Mouse (Mus musculus): Measurements from ENCODE around the gene Gpc6.

Gene Gpc6

DNA sequence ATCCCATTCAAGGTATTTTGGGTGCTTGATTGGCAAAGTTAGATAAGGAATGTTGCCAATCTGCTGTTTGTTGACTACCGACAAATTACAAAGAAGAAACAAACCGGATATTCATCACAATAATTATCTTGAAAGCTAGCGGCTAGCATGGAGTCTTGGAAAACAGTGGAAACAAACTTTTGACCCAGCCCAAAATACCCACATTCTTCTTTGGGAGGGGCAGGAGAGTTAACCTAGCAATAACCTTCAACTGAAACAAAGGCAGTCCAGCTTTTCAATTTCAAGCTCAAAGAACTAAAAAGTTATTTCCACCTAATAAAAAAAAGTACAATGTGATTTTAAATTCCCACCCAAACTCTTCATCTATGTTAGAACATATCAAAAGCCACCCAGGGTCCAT is 927.2 kb downstream of the Gpc6 start:
- DNase-seq (ENCODE audit: extremely low spot score), result no peak

DNA sequence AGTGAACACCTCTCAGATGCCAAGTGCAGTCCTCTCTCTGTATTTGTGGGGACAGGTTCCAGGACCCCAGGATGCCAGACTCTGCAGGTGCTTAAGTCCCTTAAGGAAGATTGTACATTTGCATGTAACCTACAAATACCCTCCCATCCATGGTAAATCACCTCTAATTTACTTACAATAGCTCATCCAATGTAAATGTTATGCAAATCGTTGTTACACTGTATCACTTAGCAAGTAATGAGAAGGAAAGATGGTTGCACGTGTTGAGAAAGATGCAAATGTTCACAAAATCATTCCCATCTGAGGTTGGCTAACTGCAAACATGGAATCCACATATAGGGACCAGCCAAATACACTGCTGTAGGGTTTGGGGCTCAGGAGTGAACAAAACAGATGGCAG is 927.7 kb downstream of the Gpc6 start:
- no peak for DNase-seq (ENCODE audit: extremely low spot score)

DNA sequence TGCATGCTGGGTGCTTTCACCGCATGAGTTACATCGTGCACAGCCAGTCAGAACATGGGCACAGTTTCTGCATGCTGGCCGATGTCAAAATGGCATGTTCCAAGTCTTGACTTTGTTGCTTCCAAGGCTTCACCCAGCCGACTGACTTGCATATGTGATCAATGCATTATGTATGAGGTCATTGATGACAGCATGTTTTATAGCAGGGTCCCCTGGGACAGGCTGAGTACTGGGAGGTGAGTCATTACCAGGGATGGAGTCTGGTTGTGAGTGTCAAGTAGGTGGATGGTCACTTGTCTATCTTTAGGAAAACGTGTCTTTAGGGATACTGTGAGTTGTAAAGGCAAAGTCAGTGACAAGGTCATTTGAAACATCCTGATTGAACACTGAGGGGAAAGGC is 929.4 kb downstream of the Gpc6 start:
- DNase-seq (ENCODE audit: extremely low spot score), result no peak

DNA sequence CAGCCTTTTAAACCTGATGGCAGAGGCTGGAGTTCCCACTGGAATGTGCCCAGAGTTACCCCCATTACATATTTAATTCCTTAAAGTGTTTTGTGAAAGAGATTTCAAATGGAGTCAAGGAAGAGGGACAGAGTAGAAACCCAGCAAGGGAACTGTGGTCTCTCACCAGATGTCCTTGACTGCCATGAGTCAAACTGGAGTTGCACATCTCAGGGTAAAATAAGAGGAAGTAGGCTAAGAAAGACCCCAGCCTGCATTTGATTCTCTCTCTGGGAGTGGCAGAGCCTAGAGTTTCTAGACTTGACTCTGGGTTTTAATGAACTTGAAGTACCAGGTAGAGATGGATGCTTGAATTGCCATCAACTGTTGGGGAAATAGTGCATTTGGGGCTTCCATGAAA is 946.2 kb downstream of the Gpc6 start:
- DNase-seq (ENCODE audit: extremely low spot score), result no peak

DNA sequence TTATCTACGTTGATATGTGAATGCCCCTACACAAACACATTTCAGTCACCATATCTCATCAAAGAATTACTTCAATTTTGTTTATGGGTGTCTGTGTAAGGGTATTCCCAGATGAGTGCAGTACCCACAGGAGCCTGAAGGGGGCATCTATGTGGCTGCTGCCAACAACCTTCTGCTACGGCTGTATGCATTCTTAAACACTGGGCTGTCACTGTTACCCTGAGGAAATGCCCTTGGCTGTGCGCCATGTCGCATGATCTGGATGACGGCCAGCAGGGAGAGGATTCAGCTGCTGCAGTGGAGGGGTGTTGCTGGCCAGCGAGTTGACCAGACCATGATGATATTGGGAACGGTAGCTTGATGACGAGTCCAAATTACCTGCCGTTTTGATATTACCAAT is 954.2 kb downstream of the Gpc6 start:
- no peak for DNase-seq (ENCODE audit: extremely low spot score)

DNA sequence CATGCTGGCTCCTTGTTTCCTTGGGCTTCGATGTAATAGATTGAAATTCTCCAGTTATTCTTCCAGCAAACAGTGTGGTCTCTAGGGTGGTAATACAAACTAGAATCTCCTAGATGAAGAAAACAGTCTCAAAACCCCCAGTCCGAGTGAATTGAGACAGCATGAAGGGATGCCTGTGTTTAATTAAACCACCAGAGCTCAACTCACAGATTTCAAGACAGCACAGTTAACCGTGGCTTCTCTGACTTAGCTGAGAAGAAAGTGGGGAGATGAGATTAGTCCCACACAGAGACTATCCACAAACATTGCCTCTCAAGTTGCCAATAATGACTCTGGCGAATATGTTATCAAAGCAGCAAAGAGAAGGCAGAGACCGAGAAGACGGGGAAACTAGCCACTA is 956.0 kb downstream of the Gpc6 start:
- no peak for DNase-seq (ENCODE audit: extremely low spot score)

DNA sequence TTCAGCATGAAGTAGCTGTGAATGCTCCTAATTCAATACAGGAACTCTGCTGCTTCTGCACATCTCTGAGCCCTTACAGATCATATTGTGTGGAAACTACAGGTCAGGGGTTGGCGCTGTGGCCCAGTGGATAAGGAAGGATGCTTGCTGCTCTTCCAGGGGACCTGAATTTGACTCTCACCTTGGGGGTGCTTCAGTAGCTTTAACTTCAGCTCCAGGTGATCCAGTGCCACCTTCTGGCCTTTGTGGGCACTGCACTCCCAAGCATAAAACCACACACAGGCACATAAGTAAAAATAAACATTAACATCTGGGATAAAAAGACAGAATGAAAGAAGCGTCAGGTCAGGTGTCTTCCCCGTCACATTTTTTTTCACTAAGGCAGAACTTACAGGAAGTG is 957.1 kb downstream of the Gpc6 start:
- peak; percentile 58 for DNase-seq (ENCODE audit: extremely low spot score)

DNA sequence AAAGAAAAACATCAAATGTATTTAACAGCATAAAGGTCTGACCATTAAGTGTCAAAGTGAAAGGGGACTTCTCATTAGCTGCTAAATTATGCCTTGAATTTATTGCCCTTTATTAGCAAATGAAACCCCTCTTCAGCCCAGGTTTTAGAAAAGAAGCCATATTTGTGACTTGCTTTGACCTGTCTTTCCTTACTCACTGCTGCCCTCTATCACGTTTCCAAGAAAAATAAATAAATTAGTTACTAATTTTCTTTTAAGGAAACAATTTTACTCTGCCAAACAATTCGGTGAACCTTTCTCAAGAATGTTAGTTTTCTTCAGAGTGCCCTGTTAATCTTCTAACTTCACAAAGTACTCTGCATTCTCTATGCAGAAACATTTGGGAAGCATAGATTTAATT is 964.5 kb downstream of the Gpc6 start:
- DNase-seq (ENCODE audit: extremely low spot score), result no peak

DNA sequence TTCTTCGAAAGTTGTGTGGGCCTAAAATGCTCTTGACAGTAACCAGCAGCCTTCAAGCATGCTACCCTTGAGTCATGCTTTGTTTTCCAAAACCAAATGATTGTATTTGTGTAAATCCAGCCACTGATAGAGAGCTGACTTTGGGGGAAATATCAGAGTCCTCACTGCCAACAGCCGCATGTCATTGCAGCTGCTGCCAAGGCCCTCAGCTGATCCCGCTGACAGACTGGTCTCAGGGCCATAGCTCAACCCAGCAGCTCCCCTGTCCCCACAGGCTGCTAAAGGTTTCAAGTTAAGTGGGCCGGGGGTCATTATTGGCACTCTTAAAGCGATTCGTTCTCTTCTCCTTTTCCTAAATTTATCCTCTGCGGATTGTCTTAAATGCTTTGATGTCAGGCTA is 966.3 kb downstream of the Gpc6 start:
- no peak for DNase-seq (ENCODE audit: extremely low spot score)

DNA sequence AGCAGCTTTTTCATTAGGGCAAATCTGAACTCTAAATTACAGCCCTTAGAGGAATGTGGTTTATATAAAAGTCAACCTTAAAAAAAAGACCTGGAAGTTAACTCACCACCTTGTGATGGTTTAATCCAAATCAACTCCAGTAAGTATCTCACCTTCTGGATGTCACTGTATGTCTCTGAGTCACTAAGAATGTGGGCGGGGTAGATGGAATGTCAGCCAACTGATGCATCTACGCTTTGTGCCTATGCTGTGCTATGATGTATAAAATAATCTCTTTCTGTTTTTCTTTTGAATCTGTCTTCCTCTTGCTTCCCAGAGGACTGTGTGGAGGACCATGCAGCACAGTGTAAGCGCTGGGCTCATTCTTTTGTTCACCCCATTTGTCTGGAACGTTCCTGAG is 966.9 kb downstream of the Gpc6 start:
- no peak for DNase-seq (ENCODE audit: extremely low spot score)

DNA sequence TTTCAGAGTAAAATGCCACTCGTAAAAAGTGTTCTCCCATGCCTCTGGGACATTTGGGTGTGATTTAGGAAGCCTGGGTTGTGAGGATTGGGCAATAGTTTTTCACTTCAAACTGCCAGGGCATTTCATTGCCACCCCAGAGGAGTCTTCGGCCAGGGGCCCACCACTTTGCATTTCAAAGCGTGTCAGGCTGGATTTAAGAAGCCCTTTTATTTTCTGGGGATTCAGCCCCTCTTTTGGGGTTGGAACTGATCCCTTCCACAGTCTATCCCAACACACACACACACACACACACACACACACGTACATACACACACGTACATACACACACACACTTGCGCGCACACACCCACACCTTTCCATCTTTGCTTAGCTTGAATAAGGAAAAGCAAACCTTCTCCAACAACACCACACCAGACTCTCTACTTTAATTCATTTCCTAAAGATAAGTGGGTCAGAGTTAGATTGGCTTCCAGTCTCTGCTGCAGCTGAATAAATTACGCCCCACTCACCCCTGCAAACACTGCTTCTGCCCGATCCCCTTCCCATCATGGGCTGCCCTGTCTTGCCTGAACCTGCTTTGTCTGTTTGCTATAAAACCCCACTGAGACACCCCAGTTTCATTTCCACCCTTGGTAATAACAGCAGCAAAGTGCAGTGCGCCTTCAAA is 969.9 kb downstream of the Gpc6 start:
- no peak for DNase-seq (ENCODE audit: extremely low spot score)

DNA sequence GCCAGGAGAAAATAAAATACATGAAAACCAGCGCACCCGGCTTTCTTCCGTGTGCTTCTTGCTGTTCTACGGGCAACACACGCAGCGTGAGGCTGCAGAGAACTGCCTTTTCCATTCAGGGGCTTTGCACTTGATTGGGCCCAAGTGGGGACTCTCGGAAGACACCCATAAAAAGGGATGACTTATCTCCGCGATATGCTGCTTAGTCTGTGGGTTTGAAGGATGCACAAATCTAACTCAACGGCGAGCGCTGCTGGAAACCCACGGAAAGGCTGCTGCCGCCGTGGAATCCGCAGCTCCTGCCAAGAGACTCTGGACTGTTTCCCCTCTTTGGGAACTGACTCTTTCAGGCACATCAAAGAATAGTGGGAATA is 970.4 kb downstream of the Gpc6 start:
- DNase-seq (ENCODE audit: extremely low spot score), result no peak

DNA sequence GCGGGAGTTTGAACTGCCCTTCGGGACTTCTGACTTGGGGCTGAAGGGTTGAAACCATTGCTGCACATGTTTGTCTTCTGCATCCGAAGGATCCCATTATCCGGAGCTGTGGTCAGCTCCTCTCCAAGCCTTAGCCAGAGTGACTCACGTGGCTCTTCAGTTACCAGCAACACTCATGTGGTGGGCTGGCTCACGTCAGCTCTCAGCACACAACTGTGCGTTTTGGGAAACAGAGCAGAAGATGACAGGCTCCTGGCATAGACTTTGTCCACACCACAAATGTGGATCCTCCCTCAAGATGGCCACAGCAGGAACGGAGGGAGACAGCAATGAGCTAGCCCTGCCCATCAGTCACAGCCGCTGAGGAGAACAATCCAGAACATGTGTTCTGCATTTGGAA is 979.2 kb downstream of the Gpc6 start:
- DNase-seq (ENCODE audit: extremely low spot score), result no peak

DNA sequence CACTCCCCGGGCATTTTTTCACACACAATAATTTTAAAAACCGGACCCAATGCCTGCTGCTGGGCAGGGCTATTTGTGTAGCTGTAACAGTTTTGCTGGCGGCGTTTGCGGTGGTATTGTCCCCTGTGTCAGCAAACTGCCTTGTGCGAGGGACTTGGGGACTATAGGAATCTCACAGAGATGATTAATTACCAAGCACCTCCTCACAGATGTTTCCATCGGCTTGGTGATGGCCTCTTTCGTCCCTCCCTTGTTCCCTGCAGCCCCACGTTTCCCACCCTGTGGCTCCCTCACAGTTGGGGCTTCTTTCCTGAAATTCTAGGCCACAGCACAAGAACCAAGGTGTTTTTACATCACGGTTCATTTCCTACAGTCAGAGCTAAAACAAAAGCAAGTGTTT is 980.6 kb downstream of the Gpc6 start:
- DNase-seq (ENCODE audit: extremely low spot score), result no peak

DNA sequence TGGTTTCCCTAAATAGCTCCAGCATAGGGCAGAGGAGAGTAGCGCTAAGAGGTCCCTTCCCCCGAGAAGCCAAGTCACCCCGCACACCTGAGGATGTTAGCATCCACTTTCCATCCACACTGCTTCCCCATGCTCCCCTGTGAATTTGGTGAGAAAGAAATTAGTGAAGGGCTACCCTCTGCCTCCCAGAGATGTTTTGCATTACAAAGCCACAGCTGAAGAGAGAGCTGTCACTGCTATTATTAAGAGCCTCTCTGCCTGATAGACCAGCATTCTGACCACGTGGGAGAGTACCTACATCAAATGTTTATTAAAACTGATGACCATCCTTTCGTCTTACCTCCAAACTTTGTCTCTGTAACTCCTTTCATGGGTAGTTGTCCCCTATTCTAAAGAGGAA is 981.2 kb downstream of the Gpc6 start:
- no peak for DNase-seq (ENCODE audit: extremely low spot score)

DNA sequence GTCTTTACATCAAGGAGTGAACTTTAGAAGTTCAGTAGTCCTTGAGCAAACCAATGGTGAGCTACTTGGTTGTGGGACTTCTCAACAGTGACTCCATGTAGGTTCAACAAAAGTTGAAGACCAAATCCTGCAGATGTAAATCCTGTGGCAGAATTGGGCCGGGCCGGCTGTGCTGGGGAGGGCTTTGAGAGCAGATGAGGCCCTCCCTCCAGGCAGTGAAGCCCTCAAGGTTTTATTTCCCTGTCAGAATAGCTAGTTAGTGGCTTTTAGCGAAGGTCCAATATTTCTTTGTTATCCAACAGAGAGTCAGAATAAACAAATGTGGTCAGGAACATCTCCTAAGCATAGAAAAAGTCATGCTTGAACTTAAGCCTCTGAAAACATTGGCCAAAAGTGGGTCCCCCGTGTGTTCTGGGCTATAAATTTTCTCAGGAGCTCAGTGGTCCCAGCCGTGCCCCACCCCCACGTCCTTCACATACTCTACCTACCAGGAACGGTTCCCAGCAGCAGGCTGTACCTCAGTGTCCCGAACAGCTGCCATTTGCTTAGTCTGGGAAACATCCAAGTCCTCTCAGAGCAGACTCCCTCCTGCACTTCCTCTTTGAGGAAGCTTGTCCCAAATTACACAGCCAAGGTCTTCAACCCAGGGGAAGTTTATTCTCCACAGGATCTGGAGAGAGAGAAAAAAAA is 983.3 kb downstream of the Gpc6 start:
- no peak for DNase-seq (ENCODE audit: extremely low spot score)

DNA sequence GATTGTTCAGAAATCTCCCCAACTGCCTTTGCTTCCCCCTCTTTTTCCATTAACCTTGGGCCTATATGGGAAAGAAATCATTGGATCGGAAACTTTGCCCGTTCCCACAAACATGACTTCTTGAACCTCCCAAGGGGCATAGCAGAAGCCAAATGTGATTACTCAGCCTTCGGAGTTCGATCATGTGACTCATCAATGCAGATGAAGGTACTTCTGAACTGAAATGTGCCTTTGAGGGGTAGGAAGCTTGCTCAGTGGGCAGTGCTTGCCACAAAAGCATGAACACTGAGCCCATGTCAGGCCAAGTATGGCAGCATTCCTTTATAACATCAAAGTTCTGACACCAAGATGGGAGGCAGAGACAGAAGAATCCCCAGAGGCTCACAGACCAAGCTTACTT is 983.9 kb downstream of the Gpc6 start:
- DNase-seq (ENCODE audit: extremely low spot score), result no peak

DNA sequence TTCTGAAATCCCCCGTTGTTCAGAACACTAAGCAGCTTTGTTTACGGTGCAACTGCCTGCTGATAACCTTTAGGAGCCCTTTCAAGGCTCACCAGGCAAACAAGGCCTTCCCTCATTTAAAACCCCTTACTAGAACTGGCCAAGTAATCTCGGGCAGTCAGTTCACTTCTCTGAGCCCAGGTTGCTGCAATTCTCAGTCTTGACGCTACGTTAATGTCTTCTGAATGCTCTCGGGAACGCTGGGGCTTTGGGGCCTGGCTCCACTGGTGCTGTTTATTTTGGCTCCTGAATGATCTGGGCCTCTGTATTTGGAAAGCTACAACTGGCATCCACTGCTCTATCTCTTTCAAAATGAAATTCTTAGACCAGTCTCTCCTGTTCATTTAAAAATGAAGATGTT is 985.2 kb downstream of the Gpc6 start:
- DNase-seq (ENCODE audit: extremely low spot score), result no peak

DNA sequence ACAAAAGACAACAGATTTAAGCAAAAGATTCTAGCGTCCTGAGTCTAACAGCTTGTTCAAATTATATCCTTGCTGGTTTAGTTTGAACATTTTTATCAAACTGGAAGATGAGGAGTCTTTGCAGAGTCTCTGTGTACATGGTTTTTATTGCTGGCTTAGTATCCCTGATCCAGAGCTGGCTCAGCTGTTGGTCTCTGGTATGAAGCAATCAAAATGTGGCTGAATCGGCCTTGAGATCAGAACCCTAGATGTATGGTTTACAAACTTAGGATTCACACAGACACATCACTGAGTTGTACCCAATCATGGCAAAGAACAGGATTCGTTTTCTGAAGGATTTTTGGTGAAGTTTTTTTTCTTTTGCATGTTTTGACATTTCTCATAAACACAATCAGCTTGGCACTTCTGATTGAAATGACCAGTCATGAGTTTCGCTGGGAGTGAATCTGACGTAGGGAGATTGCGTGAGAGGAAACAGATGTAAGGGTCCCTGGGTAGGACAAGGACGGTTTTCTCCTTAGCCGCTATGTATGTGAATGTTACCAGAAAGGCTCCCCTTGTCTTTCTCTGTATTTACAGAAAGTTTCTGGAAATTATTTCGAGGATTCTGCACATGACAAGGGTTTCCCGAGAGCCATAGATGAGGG is 987.6 kb downstream of the Gpc6 start:
- DNase-seq (ENCODE audit: extremely low spot score), result no peak

DNA sequence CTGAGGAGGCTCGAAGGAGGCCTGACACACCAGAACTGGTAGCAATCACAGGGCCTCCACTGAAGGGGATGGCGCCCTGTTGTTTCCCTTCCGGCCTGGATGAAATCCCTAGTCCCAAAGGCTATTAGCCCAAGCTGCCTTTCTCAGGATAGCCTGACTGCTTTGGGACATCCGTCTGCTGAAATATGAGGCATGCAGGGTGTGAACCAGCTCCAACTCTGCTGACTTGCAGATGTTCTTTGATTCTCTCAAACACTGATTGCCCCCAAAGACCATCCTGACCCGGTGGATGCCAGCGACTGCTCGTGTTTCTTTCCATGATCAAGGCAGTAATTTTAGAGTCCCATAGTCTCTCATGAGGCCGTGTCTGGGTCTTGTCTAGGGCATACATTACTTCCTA is 991.5 kb downstream of the Gpc6 start:
- DNase-seq (ENCODE audit: extremely low spot score), result no peak

DNA sequence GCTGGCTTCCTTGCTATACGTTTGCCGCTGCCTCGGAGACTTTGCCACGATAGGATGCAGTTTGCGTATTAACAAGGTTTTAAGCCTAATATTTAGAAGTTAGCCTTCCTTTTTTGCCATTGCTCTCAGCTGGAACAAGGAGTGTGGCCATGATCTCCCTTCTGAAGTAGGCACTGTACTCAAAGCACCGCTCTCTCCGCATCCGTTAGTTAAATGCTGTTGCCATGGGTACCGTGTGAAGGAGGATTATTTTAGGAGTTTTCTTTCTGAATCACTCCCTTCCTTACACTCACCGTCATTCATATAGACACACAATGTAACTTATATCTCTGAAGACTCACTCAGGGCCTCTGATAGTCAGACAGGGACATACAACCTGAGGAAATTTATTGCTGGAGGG is 993.6 kb downstream of the Gpc6 start:
- DNase-seq (ENCODE audit: extremely low spot score), result no peak

DNA sequence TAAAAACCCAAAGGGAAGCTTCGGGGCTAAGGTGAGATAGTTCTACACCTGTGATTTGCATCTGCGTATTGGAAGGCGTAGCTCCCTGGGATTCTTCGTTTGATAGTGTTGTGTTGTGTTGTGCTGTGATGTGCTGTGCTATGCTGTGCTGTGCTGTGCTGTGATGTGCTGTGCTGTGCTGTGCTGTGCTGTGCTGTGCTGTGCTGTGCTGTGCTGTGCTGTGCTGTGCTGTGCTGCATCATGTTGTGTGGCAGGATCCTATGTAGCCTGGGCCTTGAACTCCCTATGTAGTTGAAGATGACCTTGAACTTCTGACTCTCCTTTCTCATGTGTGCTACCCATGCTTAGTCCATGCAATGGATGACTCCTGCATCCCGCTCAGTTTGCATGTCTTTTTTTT is 994.5 kb downstream of the Gpc6 start:
- DNase-seq (ENCODE audit: extremely low spot score), result no peak

DNA sequence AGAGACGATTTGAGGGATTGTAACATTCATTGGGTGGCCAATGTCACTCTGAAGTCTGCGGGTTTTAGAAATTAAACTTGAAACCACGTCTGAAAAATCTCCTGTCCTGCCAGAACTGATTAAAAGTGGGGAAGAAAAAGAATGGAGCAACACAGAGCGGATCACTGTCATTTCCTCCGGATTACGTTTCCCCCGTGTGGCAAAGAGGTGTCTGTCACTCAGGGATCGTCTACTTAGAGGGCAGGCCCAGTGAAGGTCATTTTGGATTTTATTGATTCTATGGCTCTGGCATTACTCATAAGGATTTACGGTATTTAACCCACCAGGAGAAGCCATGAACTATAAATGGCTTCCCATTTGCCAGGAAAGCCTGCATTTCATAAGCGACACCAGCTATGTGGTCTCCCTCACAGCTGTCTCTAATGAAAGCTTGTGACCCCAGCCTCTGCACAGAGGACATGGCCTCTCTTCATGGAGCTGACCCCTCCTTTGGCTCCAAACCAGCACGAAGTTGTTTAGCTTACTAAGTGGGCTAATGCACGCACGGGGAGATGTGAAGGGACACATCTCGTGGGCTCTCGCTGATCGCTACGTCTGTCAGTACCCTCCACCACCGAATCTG is 996.4 kb downstream of the Gpc6 start:
- DNase-seq (ENCODE audit: extremely low spot score), result no peak

All from embryo, embryonic 9.5 days (tissue).